Mouse (Mus musculus): ENCODE measurements at regions not wholly inside any gene's neighbourhood (a gene's known extent, or its start where the extent isn't known, plus 50 kb on each side); places are given as distances from the start of the nearest gene placed in this dataset.

DNA sequence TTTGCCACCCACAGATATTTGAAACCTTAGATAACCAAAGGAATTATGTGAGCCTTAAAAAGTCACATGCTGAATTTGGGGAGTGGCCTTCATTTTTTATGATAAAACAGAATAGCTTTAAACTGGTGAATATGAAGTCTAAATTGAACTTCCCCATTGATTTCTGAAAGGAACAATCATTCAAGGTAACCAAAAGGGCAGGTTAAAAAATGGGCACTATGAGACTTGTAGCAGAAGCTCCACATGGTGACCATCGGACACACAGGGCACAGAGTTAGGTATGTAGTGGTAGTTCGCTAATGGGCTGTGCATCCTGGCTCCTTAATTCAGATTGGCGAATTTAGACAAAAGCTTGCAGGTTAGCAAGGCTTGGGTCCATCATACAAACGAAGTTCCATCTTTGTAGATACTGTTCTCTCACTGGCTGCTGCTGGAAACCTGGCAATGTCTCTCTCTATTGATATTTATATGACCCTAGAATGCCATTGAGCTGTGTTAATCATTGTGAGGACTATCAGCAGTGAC lies 213.9 kb downstream of the Mef2c start:
- no peak for TF ChIP-seq CTCF (IDR thresholded peaks at IDR 0.05; ENCODE audit: low read depth)
- no peak for TF ChIP-seq EP300 (IDR thresholded peaks at IDR 0.05; ENCODE audit: low read depth)

Data from liver, embryonic 14.5 days (tissue).